Mouse (Mus musculus) neural tube, embryonic 12.5 days (tissue): ENCODE results near the gene Rala. TPM values are rescaled to one million over a fixed set of nuclear protein-coding genes. Genes with fewer than 3 reads are reported as not detected.

Experiments
- ATAC-seq: fragments of 200-750 bp; cut with Nextera tagmentation; 2 replicates; pipeline ENCODE4 v1.8.0; 2017; ENCODE audit warnings: low read depth, mild to moderate bottlenecking, moderate TSS enrichment, moderate library complexity; ENCODE audit not compliant: low FRiP score
- H3K27ac ChIP-seq: fragments of 300-500 bp; sonication (generic); 2 replicates; pipeline ENCODE4 v1.5.1; 2016
- H3K27me3 ChIP-seq: fragments of 300-500 bp; sonication (generic); replicated peaks from 2 replicates; pipeline ENCODE4 v1.6.1; 2016; ENCODE audit warnings: mild to moderate bottlenecking
- H3K36me3 ChIP-seq: fragments of 300-500 bp; sonication (generic); 2 replicates; pipeline ENCODE4 v1.6.1; 2016; ENCODE audit warnings: mild to moderate bottlenecking
- H3K4me1 ChIP-seq: fragments of 300-500 bp; sonication (generic); 2 replicates; pipeline ENCODE4 v1.6.1; 2016
- H3K4me2 ChIP-seq: fragments of 300-500 bp; sonication (generic); replicated peaks from 2 replicates; pipeline ENCODE4 v1.6.1; 2016; ENCODE audit warnings: mild to moderate bottlenecking
- H3K4me3 ChIP-seq: fragments of 300-500 bp; sonication (generic); 2 replicates; pipeline ENCODE4 v1.5.1; 2016
- H3K9ac ChIP-seq: fragments of 300-500 bp; sonication (generic); 2 replicates; pipeline ENCODE4 v1.6.1; 2016; ENCODE audit warnings: mild to moderate bottlenecking
- H3K9me3 ChIP-seq: fragments of 300-500 bp; sonication (generic); 2 replicates; pipeline ENCODE4 v1.6.1; 2016; ENCODE audit warnings: mild to moderate bottlenecking
- WGBS: fragments of 180-500 bp; shearing (Covaris S2); methylation state at CpG from one replicate; pipeline ENCODE4 v1.1.7; 2016; 5-methylcytosine and 5-hydroxymethylcytosine counted together
- polyA plus RNA-seq: library from polyadenylated mRNA; unstranded; fragments of >200 nt; fragmentation: Nextera tagmentation; extraction: Ambion mirVana; gene quantifications from 2 replicates; pipeline ENCODE4 v1.2.1, GENCODE M21; 2016

Gene Rala
- polyA plus RNA-seq, 1 experiment from 2014 or later, result 156 TPM

DNA sequence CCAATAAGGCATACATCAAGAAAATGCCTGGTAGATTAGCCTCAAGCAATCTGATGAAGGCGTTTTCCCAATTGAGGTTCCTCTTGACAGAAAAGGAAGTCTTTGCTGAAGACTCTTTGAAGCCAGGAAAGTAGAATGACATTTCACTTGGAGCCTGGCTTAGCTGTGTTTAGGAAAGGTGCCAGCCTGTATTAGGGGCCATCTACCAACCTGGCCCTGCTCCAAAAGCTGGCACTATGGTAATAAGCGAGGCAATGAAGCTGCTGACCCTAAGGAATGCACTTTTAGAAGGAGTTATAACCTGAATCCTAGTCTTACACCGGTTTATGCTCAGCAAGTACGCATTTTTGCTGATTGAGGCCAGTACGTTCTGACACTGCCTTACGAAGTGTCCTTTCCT, 83.5 kb downstream of the Rala start:
- no peak for ATAC-seq
- no peak overlapping the region for H3K4me3 ChIP-seq
- H3K27ac ChIP-seq, result no peak overlapping the region
- H3K4me2 ChIP-seq, result no peak overlapping the region
- no peaks in the 10 kb centered on the region for H3K27me3 ChIP-seq
- no peak overlapping the region for H3K9ac ChIP-seq
- 0 out of 2 replicates have a peak, but pooled peaks cover 3% of the 10 kb centered on the region for H3K4me1 ChIP-seq
- 94% methylated on average over 6 of the region's 6 CpGs for WGBS
- no peaks in the 10 kb centered on the region for H3K36me3 ChIP-seq
- H3K9me3 ChIP-seq, result no peaks in the 10 kb centered on the region

DNA sequence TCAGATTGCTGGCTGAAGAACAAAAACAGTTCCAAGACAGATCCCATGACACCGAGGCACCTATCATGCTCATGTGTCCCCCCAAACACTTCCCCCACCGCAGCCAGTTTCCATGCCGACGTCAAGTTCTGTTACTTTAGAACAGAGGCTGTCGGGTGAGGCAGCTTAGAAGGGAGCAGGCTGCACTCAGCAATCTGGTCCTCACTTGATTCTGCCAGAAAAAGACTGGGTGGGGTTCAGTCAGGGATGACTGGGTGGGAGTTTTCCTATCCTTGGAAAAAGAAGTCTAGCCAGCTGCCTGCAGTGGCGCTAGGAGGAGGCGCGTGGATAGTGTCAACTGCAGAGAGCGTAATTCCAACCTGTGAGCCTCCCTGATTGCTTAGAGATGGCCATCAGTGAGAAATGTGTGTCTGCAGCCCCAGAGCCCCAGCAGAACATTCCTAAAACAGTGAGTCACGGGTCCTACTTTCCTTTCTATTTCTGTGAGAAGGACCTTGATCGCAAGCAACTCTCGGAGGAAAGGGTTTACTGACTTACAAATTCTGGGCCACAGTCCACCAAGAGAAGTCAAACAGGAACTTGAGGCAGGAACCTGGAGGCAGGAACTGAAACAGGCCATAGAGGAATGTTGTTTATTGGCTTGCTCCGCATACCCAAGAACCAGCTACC, 84.5 kb downstream of the Rala start:
- Histone ChIP-seq H3K36me3 (no peaks in the 10 kb centered on the region), H3K4me3 (no peak overlapping the region), H3K9me3 (no peaks in the 10 kb centered on the region), H3K9ac (no peak overlapping the region), H3K27me3 (no peaks in the 10 kb centered on the region), H3K27ac (no peak overlapping the region), H3K4me2 (no peak overlapping the region), H3K4me1 (0 out of 2 replicates have a peak, but pooled peaks cover 3% of the 10 kb centered on the region)
- ATAC-seq, result no peak
- WGBS, result 88% methylated on average over 13 of the region's 13 CpGs

DNA sequence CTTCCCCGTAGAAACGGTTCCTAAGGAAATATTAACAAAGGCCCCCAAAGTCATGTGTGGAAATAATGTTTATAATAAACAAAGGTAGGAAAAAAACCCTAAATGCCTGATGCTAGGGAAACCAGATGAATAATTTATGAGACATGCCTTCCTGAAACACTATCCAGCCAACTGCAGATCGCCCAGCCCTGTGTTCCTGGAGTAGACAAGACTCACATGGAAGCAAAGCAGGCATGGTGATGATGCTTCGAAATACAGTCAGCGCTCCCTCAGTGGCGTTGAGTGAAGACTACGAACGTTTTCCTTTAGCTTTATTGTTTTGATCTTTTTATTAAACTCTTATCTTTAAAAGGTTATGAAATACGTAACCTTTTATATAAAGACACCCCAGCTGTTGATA, 87.0 kb downstream of the Rala start:
- Histone ChIP-seq H3K27ac (no peak overlapping the region), H3K9ac (no peak overlapping the region), H3K36me3 (no peaks in the 10 kb centered on the region), H3K4me3 (no peak overlapping the region), H3K4me1 (0 out of 2 replicates have a peak, but pooled peaks cover 3% of the 10 kb centered on the region), H3K9me3 (0 out of 2 replicates have a peak, but pooled peaks cover 3% of the 10 kb centered on the region), H3K27me3 (no peaks in the 10 kb centered on the region), H3K4me2 (no peak overlapping the region)
- 80% methylated on average over 9 of the region's 9 CpGs for WGBS
- ATAC-seq, result no peak

DNA sequence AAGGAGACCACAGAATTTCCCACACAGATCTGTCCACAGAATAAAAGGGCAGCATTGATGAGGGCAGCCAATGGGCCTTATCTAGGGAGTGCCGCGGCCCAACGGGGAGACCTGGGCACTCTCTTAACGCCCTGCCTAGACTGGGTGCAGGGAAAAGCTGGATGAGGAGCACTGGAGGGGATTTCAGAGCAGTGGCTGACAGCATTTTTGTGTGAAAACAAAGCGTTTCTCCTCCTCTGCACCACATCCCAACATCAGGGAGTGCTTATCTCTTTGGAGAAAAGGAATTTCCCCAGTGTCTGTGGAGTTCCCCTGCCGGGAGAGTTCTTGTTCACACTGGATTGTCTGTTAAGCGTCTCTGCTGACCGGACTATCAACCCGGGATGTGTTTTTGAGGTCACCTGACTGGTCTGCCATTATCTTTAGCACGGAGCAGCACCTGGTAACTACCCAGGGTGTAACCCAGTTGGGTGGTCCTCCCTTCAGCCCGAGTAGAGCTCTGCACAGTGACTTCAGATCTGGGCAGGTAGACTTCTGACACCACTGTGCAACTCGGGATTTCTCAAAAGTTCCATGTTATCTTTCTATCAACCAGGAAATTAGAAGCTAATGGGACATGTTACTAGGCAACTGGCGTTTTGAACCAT, 88.4 kb downstream of the Rala start:
- Histone ChIP-seq H3K36me3 (no peaks in the 10 kb centered on the region), H3K27ac (no peak overlapping the region), H3K9me3 (0 out of 2 replicates have a peak, but pooled peaks cover 3% of the 10 kb centered on the region), H3K4me3 (no peak overlapping the region), H3K27me3 (no peaks in the 10 kb centered on the region), H3K4me1 (0 out of 2 replicates have a peak, but pooled peaks cover 3% of the 10 kb centered on the region), H3K4me2 (peak overlapping the region; percentile 20), H3K9ac (no peak overlapping the region)
- peak; percentile 56; the same call in 1 of the 2 replicates for ATAC-seq
- 14% methylated on average over 13 of the region's 13 CpGs for WGBS

DNA sequence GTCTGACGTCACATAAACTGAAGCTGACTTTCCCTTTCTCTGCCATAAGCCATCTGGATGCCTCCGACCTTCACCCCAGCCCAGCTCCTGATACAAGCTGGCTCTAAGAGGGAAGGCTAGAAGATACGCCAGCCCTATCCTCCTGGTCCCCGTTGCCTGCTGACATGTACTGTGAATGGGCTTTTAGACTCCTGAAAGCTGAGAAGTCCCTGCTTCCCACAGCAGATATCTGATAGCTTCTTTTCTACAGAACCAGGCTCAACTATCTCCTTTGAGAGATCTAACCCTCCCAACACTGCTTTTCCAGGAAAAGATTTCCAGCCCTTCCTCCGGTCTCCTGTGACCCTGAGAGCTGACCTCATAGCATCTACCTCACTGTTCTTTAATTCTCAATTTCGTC, 89.3 kb downstream of the Rala start:
- Histone ChIP-seq H3K4me1 (0 out of 2 replicates have a peak, but pooled peaks cover 3% of the 10 kb centered on the region), H3K36me3 (no peaks in the 10 kb centered on the region), H3K4me2 (no peak overlapping the region), H3K9me3 (0 out of 2 replicates have a peak, but pooled peaks cover 3% of the 10 kb centered on the region), H3K27ac (no peak overlapping the region), H3K9ac (no peak overlapping the region), H3K4me3 (no peak overlapping the region), H3K27me3 (no peaks in the 10 kb centered on the region)
- no peak for ATAC-seq
- WGBS, result 70% methylated on average over 6 of the region's 6 CpGs

DNA sequence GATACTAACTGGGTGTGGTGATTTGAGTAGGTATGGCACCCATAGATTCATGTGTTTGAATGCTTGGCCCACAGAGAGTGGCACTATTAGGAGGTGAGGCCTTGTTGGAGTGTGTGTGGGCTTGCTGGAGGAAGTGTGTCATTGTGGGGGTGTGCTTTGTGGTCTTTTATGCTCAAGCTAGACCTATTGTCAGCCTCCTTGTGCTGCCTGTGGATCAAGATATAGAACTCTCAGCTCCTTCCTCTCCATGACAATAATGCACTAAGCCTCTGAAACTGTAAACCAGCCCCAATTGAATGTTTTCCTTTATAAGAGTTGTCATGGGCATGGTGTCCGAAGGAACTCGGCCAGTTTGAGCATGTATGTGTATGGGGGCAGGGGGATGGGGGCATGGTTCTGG, 100.7 kb downstream of the Rala start:
- ATAC-seq, result no peak
- Histone ChIP-seq H3K9me3 (no peaks in the 10 kb centered on the region), H3K4me3 (no peak overlapping the region), H3K9ac (no peak overlapping the region), H3K4me2 (no peak overlapping the region), H3K27me3 (no peaks in the 10 kb centered on the region), H3K36me3 (no peaks in the 10 kb centered on the region), H3K4me1 (no peaks in the 10 kb centered on the region), H3K27ac (no peak overlapping the region)
- 84% methylated on average over 2 of the region's 2 CpGs for WGBS

DNA sequence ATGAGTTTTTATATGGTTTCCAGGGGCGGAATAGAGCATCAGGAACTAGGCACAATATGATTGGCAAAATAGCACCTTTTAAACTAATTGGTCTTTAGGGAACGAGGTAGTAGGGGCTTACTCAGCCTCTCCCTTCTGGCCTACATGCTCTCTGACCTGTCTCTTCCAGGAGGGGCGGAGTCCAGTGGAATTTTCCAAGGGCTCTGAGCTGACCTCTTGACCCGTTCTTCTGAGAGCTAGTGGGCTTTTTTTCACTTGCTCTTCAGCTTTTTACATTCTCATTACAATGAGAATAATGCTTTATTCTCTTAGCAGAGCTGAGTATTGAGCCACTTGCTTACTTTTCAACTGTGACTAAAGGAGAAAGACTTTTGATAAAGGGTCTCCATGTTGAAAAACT, 101.3 kb downstream of the Rala start:
- H3K36me3 ChIP-seq, result no peaks in the 10 kb centered on the region

DNA sequence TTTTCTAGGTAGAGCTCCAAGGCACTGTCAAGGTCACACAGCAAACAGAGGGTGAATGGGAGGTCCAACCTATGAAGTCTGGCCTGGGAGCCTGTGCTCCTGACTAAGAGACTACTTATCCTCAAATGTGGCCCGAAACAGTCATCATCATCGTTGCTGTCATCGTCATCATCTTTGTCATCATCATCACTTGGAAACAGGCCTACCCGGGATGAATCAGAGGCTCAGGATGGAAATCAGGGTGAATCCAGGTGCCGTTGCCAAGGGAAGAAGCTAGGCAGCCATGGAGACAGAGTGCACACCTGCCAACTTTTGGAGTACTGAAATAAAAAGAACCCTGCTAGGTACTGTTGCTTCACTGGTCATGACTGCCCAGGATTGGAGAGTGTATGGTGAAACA, 104.9 kb downstream of the Rala start:
- no peak for ATAC-seq
- Histone ChIP-seq H3K27ac (no peak overlapping the region), H3K36me3 (no peaks in the 10 kb centered on the region), H3K27me3 (no peaks in the 10 kb centered on the region), H3K4me3 (no peak overlapping the region), H3K9ac (no peak overlapping the region), H3K4me1 (no peaks in the 10 kb centered on the region), H3K9me3 (no peaks in the 10 kb centered on the region), H3K4me2 (no peak overlapping the region)
- WGBS, result 90% methylated on average over 5 of the region's 5 CpGs

More for the DNA sequence above, 101.3 kb downstream of the Rala start:
- Histone ChIP-seq H3K27me3 (no peaks in the 10 kb centered on the region), H3K4me1 (no peaks in the 10 kb centered on the region), H3K4me2 (no peak overlapping the region), H3K9me3 (no peaks in the 10 kb centered on the region), H3K9ac (no peak overlapping the region), H3K27ac (no peak overlapping the region), H3K4me3 (no peak overlapping the region)
- ATAC-seq, result no peak
- WGBS, result 27% methylated on average over 4 of the region's 4 CpGs

DNA sequence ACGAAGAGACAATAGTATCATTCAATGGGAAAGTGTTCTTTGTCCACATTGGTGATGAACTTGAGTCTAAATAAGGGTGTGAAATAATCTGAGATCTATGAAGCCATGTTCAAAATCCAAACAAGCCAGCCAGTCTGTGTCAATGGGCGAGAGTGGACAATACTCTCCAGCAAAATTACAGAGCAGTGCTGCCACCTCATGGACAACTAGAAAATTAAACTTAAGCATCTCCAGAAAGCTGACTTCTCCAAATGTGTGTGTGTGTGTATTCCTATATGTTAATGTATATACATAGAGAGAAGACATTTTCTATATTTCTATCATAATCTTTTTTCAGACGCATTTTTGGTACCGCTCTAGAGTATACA, 105.6 kb downstream of the Rala start:
- H3K36me3 ChIP-seq, result no peaks in the 10 kb centered on the region
- H3K9me3 ChIP-seq, result no peaks in the 10 kb centered on the region
- H3K9ac ChIP-seq, result no peak overlapping the region
- 38% methylated on average over 4 of the region's 4 CpGs for WGBS
- no peaks in the 10 kb centered on the region for H3K27me3 ChIP-seq
- no peak overlapping the region for H3K4me2 ChIP-seq
- ATAC-seq, result peak; percentile 72
- H3K27ac ChIP-seq, result no peak overlapping the region
- no peaks in the 10 kb centered on the region for H3K4me1 ChIP-seq
- no peak overlapping the region for H3K4me3 ChIP-seq

DNA sequence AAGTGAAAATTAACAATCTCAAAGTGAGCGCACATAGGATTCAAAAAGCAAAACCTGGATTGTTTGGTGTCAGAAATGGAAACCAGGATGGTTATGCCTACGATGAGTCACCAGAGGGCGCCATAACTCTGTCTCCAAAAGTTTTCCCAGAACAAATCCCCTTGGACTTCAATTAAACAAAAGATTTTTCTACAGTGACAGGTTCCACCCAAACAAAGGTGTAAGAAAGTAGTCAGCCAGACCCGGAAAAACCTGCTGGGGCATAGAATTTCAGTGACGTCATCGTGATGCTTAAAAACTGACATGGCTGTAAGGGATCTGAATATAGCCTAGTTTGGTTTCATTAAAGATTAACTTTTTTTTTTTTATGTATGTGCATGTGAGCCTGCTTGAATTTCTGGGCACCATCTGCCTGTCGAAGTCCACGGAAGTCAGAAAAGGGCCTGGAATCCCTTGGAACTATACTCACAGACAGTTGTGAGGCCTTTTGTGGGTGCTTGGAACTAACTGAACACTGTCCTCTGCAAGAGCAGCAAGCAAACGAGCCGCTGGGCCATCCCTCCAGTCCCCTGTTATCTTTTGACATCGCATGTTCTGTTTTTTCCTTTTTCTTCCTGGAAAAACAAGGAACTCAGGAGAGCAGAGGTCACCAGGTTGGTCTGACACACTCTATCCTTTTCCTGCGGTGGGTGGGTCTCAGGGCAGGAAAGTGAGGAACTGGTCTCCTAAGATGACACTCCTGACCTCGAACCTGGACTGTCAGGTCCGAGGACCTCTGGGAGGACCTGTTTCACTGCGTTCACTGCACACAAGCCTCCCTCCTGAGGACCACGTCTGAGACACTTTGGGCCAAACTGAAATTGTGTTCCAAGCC, 106.2 kb downstream of the Rala start:
- H3K9me3 ChIP-seq, result no peaks in the 10 kb centered on the region
- peak; percentile 63 for ATAC-seq
- H3K4me2 ChIP-seq, result no peak overlapping the region
- no peak overlapping the region for H3K9ac ChIP-seq
- H3K36me3 ChIP-seq, result no peaks in the 10 kb centered on the region
- H3K27me3 ChIP-seq, result no peaks in the 10 kb centered on the region
- 48% methylated on average over 16 of the region's 16 CpGs for WGBS
- no peak overlapping the region for H3K4me3 ChIP-seq
- H3K27ac ChIP-seq, result no peak overlapping the region
- no peaks in the 10 kb centered on the region for H3K4me1 ChIP-seq

DNA sequence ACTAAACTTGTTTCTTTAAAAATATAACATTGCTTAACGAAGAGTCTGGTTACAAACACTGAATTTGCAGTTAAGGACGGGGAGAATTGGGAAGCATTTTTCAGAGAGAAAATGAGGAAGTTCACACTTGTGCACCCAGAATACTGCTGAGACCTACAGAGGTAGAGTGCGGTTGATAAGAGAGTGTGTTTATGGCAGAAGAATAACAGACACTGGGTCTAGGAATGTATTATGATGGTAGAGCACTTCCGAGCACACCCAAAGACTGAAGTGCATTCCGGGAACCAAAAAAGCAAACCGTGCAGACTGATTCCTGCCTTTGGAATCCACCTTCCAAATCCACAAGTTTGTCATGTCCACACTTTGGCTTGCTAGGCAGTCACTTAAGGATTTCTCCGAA, 107.2 kb downstream of the Rala start:
- ATAC-seq, result no peak
- H3K27ac ChIP-seq, result no peak overlapping the region
- no peaks in the 10 kb centered on the region for H3K9me3 ChIP-seq
- H3K27me3 ChIP-seq, result no peaks in the 10 kb centered on the region
- H3K4me3 ChIP-seq, result no peak overlapping the region
- H3K36me3 ChIP-seq, result no peaks in the 10 kb centered on the region
- WGBS, result 87% methylated on average over 7 of the region's 7 CpGs
- no peak overlapping the region for H3K4me2 ChIP-seq
- H3K9ac ChIP-seq, result no peak overlapping the region
- H3K4me1 ChIP-seq, result no peaks in the 10 kb centered on the region

DNA sequence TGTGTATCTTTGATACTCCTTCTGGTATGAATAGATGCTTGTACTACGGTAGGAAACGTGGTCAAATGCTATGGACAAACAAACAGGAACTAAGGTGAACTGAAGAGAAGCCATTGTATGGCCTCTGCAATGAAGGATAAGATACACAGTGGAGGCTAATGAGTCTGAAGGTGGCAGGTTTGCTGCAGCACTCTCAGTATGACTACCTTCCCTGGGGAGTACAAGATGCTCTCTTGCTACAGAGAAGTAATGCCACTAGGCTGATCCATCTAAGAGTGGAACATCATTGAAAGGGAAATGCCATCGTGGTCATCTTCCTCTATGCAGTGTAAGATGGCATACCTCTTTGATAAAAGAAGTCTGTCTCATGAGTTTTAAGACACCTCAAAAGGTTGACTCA, 111.1 kb downstream of the Rala start:
- 67% methylated on average over 3 of the region's 3 CpGs for WGBS
- no peak overlapping the region for H3K4me2 ChIP-seq

More for the DNA sequence above, 111.1 kb downstream of the Rala start:
- Histone ChIP-seq H3K36me3 (no peaks in the 10 kb centered on the region), H3K4me1 (no peaks in the 10 kb centered on the region), H3K9me3 (no peaks in the 10 kb centered on the region), H3K27ac (no peak overlapping the region), H3K9ac (no peak overlapping the region), H3K27me3 (no peaks in the 10 kb centered on the region), H3K4me3 (no peak overlapping the region)
- ATAC-seq, result no peak
